Mouse (Mus musculus) heart, adult 2 months (tissue): ENCODE results near the gene Zfp568.

Source experiments
- CTCF ChIP-seq: fragments of 200-600 bp; IDR thresholded peaks from 2 replicates; pipeline ENCODE4 v1.8.1; 2022; ENCODE audit warnings: antibody characterized with exemption, mild to moderate bottlenecking, moderate library complexity
- EP300 ChIP-seq: fragments of 200-500 bp; IDR thresholded peaks from 2 replicates; pipeline ENCODE4 v1.6.1; 2011; ENCODE audit warnings: low read depth, low read length, control low read depth; ENCODE audit not compliant: insufficient read depth
- POLR2A ChIP-seq: fragments of 200-500 bp; IDR thresholded peaks from 2 replicates; pipeline ENCODE4 v1.6.1; 2011; ENCODE audit warnings: mild to moderate bottlenecking, low read depth, low read length, control low read depth; ENCODE audit not compliant: insufficient read depth

- TF ChIP-seq POLR2A = no peak
- no peak for TF ChIP-seq CTCF
- TF ChIP-seq EP300 = no peak
These were observed 5.3 kb downstream of the Zfp568 start for GRCm38 (mm10) chr7:29989031-29989430.
